Mouse (Mus musculus) intestine, postnatal 0 days (tissue): ENCODE results near the gene Pla2g4e. TPM values are rescaled to one million over a fixed set of nuclear protein-coding genes. Genes with fewer than 3 reads are reported as not detected.
A peak's percentile ranks its signal among the peaks of the same experiment; 100 is the strongest.

Source experiments
- ATAC-seq: fragments of 200-750 bp; cut with Nextera tagmentation; 2 replicates; pipeline ENCODE4 v1.8.0; 2017; ENCODE audit warnings: mild to moderate bottlenecking, moderate TSS enrichment, moderate library complexity
- H3K27ac ChIP-seq: fragments of 300-500 bp; sonication (generic); 2 replicates; pipeline ENCODE4 v1.5.1; 2014; ENCODE audit warnings: mild to moderate bottlenecking, low read depth, low read length, moderate library complexity
- H3K27me3 ChIP-seq: fragments of 300-500 bp; sonication (generic); replicated peaks from 2 replicates; pipeline ENCODE4 v1.6.1; 2014; ENCODE audit warnings: low read length, mixed read lengths; ENCODE audit not compliant: control insufficient read depth, insufficient read depth
- H3K36me3 ChIP-seq: fragments of 300-500 bp; sonication (generic); 2 replicates; pipeline ENCODE4 v1.6.1; 2014; ENCODE audit warnings: mild to moderate bottlenecking, moderate library complexity; ENCODE audit not compliant: control insufficient read depth, insufficient read depth
- H3K4me1 ChIP-seq: fragments of 300-500 bp; sonication (generic); replicated peaks from 2 replicates; pipeline ENCODE4 v1.6.1; 2014; ENCODE audit warnings: antibody characterized with exemption, low read length, mixed read lengths; ENCODE audit not compliant: control insufficient read depth, insufficient read depth
- H3K4me2 ChIP-seq: fragments of 300-500 bp; sonication (generic); replicated peaks from 2 replicates; pipeline ENCODE4 v1.6.1; 2014; ENCODE audit warnings: low read depth, mild to moderate bottlenecking, moderate library complexity
- H3K4me3 ChIP-seq: fragments of 300-500 bp; sonication (generic); 2 replicates; pipeline ENCODE4 v1.5.1; 2014; ENCODE audit warnings: low read depth, low read length
- H3K9ac ChIP-seq: fragments of 300-500 bp; sonication (generic); 2 replicates; pipeline ENCODE4 v1.6.1; 2014; ENCODE audit warnings: mild to moderate bottlenecking, low read depth, low read length
- H3K9me3 ChIP-seq: fragments of 300-500 bp; sonication (generic); 2 replicates; pipeline ENCODE4 v1.6.1; 2016; ENCODE audit warnings: mixed run types; ENCODE audit not compliant: control insufficient read depth
- CTCF ChIP-seq: sonication (generic); IDR thresholded peaks from 2 replicates; pipeline ENCODE4 v1.5.1; 2016; ENCODE audit warnings: low read depth, mild to moderate bottlenecking, control low read depth, antibody characterized with exemption, moderate library complexity
- WGBS: fragments of 180-500 bp; shearing (Covaris S2); extraction: QIAGEN DNeasy Blood & Tissue Kit; methylation state at CpG from one replicate; pipeline ENCODE4 v1.1.7; 2014; 5-methylcytosine and 5-hydroxymethylcytosine counted together
- polyA plus RNA-seq: library from polyadenylated mRNA; unstranded; fragments of >200 nt; fragmentation: Nextera tagmentation; extraction: Ambion mirVana; gene quantifications from 2 replicates; pipeline ENCODE4 v1.2.1, GENCODE M21; 2015

Gene Pla2g4e
- polyA plus RNA-seq, 1 experiment from 2014 or later: 0.08 TPM

DNA sequence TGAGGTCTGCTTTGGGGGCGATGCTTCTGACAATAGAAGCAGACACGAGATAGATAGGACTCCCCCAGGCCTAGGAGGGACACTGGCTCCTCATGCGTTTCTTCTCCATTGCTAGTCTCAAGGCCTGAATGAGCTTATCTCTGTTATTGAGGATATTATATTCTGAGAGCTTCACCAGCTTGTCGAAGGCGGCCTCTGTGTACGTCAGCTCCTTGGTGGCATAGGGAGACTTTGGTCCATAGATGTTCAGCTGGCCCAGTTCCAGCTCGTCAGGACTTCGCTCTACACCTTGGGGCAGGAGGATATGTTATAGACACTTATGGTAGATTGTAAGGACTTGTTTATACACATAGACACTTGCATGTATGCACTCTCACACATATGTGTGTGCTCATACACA, 77.4 kb downstream of the Pla2g4e start:
- WGBS: 55% methylated on average over 8 of the region's 8 CpGs
- H3K27me3 ChIP-seq: no peaks in the 10 kb centered on the region

DNA sequence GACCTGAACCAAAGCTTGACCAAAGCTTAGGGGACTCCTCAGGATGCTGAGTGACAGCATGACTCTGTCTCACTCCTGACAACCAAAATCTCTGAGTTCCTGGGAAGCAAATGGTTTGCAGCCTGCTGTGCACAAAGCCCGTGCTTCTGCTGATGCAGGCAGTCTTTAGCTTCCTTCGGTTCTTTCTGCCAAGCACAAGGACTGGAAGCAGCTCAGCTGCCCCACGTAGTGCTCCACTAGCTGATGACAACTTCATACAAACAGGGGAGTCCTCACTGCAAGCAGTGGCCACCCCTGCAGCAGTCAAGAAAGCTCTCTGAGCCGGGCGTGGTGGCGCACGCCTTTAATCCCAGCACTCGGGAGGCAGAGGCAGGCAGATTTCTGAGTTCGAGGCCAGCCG, 79.7 kb downstream of the Pla2g4e start:
- no peak for ATAC-seq
- Histone ChIP-seq H3K4me3 (no peak overlapping the region), H3K4me2 (no peak overlapping the region), H3K4me1 (0 out of 2 replicates have a peak, but pooled peaks cover 6% of the 10 kb centered on the region), H3K36me3 (no peaks in the 10 kb centered on the region), H3K27ac (no peak overlapping the region), H3K27me3 (no peaks in the 10 kb centered on the region), H3K9me3 (no peaks in the 10 kb centered on the region), H3K9ac (no peak overlapping the region)
- 79% methylated on average over 10 of the region's 10 CpGs for WGBS
- TF ChIP-seq CTCF: no peak

More for the DNA sequence above, 77.4 kb downstream of the Pla2g4e start:
- TF ChIP-seq CTCF: no peak
- no peak overlapping the region for H3K4me2 ChIP-seq
- H3K4me3 ChIP-seq: no peak overlapping the region
- H3K36me3 ChIP-seq: no peaks in the 10 kb centered on the region
- H3K4me1 ChIP-seq: 0 out of 2 replicates have a peak, but pooled peaks cover 6% of the 10 kb centered on the region
- peak; percentile 88 for ATAC-seq
- H3K27ac ChIP-seq: peak overlapping the region; percentile 66
- no peaks in the 10 kb centered on the region for H3K9me3 ChIP-seq
- no peak overlapping the region for H3K9ac ChIP-seq

DNA sequence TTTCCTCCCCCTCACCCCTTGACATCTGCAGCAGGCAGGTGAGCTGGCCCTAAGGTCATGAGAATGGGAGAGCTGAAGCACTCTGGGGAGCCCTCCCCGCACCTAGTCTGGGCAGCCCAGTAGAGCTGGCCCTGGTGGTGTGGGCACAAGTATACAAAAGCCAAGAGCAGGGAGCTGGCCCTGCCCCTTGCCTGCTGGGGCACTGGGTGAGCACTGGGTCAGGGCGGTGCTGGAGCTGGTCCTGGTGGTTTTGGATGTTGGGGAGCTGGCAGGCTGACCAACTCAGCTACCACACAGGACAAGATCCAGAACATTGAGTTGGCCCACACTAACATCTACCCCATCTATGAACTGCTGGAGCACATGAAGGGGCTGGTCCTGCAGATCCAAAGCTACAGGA, 85.7 kb downstream of the Pla2g4e start:
- Histone ChIP-seq H3K27me3 (no peaks in the 10 kb centered on the region), H3K4me1 (no peaks in the 10 kb centered on the region), H3K4me2 (no peak overlapping the region), H3K36me3 (no peaks in the 10 kb centered on the region), H3K9ac (no peak overlapping the region), H3K27ac (no peak overlapping the region), H3K9me3 (no peaks in the 10 kb centered on the region), H3K4me3 (no peak overlapping the region)
- 86% methylated on average over 2 of the region's 2 CpGs for WGBS
- no peak for TF ChIP-seq CTCF
- ATAC-seq: no peak

DNA sequence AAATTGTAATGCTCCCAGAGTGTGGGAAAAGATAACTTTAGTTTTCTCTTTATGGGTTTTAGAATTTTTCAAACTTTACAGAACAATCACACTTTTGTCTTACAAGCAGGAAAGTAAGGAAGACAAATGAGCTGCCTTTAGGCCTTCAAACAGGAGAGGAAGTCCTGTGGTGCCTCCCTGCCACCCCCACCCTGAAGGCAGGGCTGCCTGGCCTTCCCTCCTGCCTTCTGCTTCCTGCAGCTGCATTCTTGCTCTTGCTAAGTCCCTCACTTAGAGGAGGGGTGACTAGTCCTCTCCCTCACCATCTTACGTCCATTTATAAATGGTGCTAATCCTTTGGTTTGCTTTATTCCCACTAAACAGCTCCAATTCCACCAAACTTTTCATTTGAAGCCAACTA, 86.3 kb downstream of the Pla2g4e start:
- no peak for ATAC-seq
- 64% methylated on average over 1 of the region's 1 CpGs for WGBS
- H3K4me3 ChIP-seq: no peak overlapping the region

DNA sequence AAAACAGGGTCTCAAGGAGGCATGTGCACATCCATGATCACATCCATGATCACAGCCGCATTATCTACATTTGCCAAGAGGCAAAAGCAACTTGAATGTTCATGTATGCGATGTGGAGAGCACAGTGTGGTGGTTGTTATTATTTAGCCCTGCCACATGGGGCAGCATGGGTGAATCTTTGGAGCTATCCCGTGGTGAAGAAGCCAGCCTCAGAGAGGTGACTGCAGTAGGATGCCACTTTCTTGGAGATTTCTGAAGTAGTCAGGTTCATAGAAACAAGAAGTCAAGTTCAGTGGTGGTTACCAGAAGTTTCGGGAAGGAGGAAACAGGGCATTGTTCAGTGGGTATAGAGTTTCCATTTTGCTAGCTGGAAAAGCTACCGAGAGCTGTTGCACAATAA, 87.1 kb downstream of the Pla2g4e start:
- H3K9me3 ChIP-seq: no peaks in the 10 kb centered on the region
- no peaks in the 10 kb centered on the region for H3K27me3 ChIP-seq
- no peak overlapping the region for H3K4me3 ChIP-seq
- H3K9ac ChIP-seq: no peak overlapping the region
- H3K36me3 ChIP-seq: no peaks in the 10 kb centered on the region
- TF ChIP-seq CTCF: peak; percentile 65
- 55% methylated on average over 5 of the region's 5 CpGs for WGBS
- no peaks in the 10 kb centered on the region for H3K4me1 ChIP-seq
- ATAC-seq: no peak
- H3K4me2 ChIP-seq: no peak overlapping the region
- H3K27ac ChIP-seq: no peak overlapping the region

More for the DNA sequence above, 86.3 kb downstream of the Pla2g4e start:
- no peaks in the 10 kb centered on the region for H3K4me1 ChIP-seq
- no peaks in the 10 kb centered on the region for H3K9me3 ChIP-seq
- H3K36me3 ChIP-seq: no peaks in the 10 kb centered on the region
- no peaks in the 10 kb centered on the region for H3K27me3 ChIP-seq
- TF ChIP-seq CTCF: no peak
- no peak overlapping the region for H3K4me2 ChIP-seq
- no peak overlapping the region for H3K27ac ChIP-seq
- no peak overlapping the region for H3K9ac ChIP-seq

DNA sequence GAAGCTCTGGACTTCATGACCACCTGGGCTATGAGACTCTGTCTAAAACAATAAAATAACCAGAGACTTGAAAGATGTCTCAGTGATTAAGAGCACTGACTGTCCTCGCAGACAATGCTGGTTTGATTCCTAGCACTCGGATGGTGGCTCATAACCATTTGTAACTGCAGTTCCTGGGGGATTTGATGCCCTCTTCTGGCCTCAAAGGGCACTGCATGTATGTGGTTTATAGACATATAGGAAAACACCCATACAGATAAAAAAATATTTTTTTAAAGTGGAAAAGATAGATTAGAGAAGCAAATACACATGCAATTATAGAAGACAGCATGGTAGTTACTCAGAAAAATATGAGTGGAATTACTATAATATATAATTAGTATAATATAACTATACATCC, 87.5 kb downstream of the Pla2g4e start:
- H3K27ac ChIP-seq: no peak overlapping the region
- WGBS: 71% methylated on average over 2 of the region's 2 CpGs
- TF ChIP-seq CTCF: peak; percentile 29
- no peak overlapping the region for H3K9ac ChIP-seq
- H3K9me3 ChIP-seq: no peaks in the 10 kb centered on the region
- H3K4me3 ChIP-seq: no peak overlapping the region
- H3K36me3 ChIP-seq: no peaks in the 10 kb centered on the region
- no peaks in the 10 kb centered on the region for H3K4me1 ChIP-seq
- ATAC-seq: no peak
- no peak overlapping the region for H3K4me2 ChIP-seq
- H3K27me3 ChIP-seq: no peaks in the 10 kb centered on the region

DNA sequence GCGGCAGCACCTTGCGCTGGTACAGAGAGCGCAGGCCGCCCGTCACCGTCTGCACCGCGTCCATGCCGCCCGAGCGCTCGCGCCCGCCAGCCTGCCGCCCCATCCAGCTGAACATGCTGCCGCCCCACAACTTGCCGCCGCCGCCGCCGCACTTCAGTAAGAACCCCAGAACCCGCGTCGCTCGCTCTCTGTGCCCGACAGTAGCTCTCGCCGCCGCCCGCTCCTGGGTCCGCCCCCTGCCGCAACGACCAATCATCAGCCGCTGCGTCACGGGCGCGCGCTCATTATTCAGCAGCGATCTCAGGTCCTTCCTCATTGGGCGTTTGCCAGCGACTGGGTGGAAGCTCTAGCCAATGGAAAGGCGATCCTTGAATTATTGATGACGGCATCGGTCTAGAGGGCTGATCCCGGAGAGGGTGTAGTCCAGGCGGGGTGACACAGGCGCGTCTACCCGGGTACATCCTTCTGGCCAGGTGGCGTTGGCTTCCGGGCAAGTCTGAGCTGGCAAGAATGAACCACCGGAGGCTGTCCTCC, 90.7 kb downstream of the Pla2g4e start, which contains the start of gene Ehd4:
Ehd4 (minus strand) TSS at position 246 of the 534 bp plus-strand sequence.
- under 1% methylated on average over 50 of the region's 53 CpGs for WGBS
- Histone ChIP-seq H3K4me2 (peak within 1 kb of the TSS; percentile 99), H3K36me3 (no peaks in the 10 kb centered on the region), H3K27me3 (no peaks in the 10 kb centered on the region), H3K9ac (peak within 1 kb of the TSS; percentile 79), H3K4me3 (peak within 1 kb of the TSS; percentile 86), H3K4me1 (no peaks in the 10 kb centered on the region), H3K9me3 (no peaks in the 10 kb centered on the region), H3K27ac (peak within 1 kb of the TSS; percentile 85)
- ATAC-seq: peak; percentile 99
- TF ChIP-seq CTCF: no peak
